Mouse (Mus musculus) liver, embryonic 14.5 days (tissue): ENCODE measurements around the gene Pea15a. TPM values are rescaled to one million over a fixed set of nuclear protein-coding genes. Genes with fewer than 3 reads are reported as not detected.

Source experiments
- ATAC-seq: fragments of 200-750 bp; cut with Nextera tagmentation; 2 replicates; pipeline ENCODE4 v1.8.0; 2017; ENCODE audit warnings: moderate number of reproducible peaks, mild to moderate bottlenecking, moderate library complexity; ENCODE audit not compliant: insufficient read depth
- DNase-seq, 3 experiments: peaks; one replicate each; pipeline ENCODE4 v3.0.0-alpha.2; 2012 to 2013; ENCODE audit warnings: low read depth in 3 of 3, low spot score in 3 of 3
- H3K27ac ChIP-seq: fragments of 300-500 bp; sonication (generic); 2 replicates; pipeline ENCODE4 v1.5.1; 2014; ENCODE audit warnings: moderate library complexity, mild to moderate bottlenecking, control low read depth, inconsistent platforms
- H3K27me3 ChIP-seq: fragments of 300-500 bp; sonication (generic); 2 replicates; pipeline ENCODE4 v1.6.1; 2014; ENCODE audit warnings: mild to moderate bottlenecking, low read length, moderate library complexity; ENCODE audit not compliant: control insufficient read depth, insufficient read depth
- H3K36me3 ChIP-seq: fragments of 300-500 bp; sonication (generic); replicated peaks from 2 replicates; pipeline ENCODE4 v1.6.1; 2014; ENCODE audit warnings: low read depth; ENCODE audit not compliant: control insufficient read depth, insufficient read depth
- H3K4me1 ChIP-seq, 2 experiments: fragments of 200-500 bp in 1 of 2; fragments of 300-500 bp in 1 of 2; sonication (generic) in 1 of 2; replicated peaks; 2 replicates each; pipeline ENCODE4 v1.6.1; 2012 to 2014; ENCODE audit warnings: antibody characterized with exemption in 1 of 2, inconsistent platforms in 1 of 2, low read length in 1 of 2; ENCODE audit not compliant: control insufficient read depth in 2 of 2, insufficient read depth in 2 of 2
- H3K4me2 ChIP-seq: fragments of 300-500 bp; sonication (generic); 2 replicates; pipeline ENCODE4 v1.6.1; 2014; ENCODE audit warnings: low read depth, mild to moderate bottlenecking, control low read depth, moderate library complexity
- H3K4me3 ChIP-seq, 2 experiments: fragments of 200-500 bp in 1 of 2; fragments of 300-500 bp in 1 of 2; sonication (generic) in 1 of 2; 2 replicates each; pipeline ENCODE4 v1.5.1; 2012 to 2014; ENCODE audit warnings: low read depth in 2 of 2, low read length in 2 of 2, mild to moderate bottlenecking in 2 of 2, control low read depth in 1 of 2, inconsistent platforms in 1 of 2, moderate library complexity in 1 of 2; ENCODE audit not compliant: insufficient read depth in 1 of 2
- H3K9ac ChIP-seq: fragments of 300-500 bp; sonication (generic); replicated peaks from 2 replicates; pipeline ENCODE4 v1.6.1; 2014; ENCODE audit warnings: mild to moderate bottlenecking, control low read depth, moderate library complexity
- H3K9me3 ChIP-seq: fragments of 300-500 bp; sonication (generic); 2 replicates; pipeline ENCODE4 v1.6.1; 2016; ENCODE audit warnings: low read length, mixed read lengths; ENCODE audit not compliant: control insufficient read depth
- CTCF ChIP-seq: IDR thresholded peaks from 2 replicates; pipeline ENCODE4 v1.5.1; 2016; ENCODE audit warnings: antibody characterized with exemption, low read depth, control low read depth
- EP300 ChIP-seq: IDR thresholded peaks from 2 replicates; pipeline ENCODE4 v1.6.1; 2016; ENCODE audit warnings: antibody characterized with exemption, low read depth
- WGBS: fragments of 180-500 bp; shearing (Covaris S2); extraction: QIAGEN DNeasy Blood & Tissue Kit; methylation state at CpG from one replicate; pipeline ENCODE4 v1.1.7; 2014; ENCODE audit not compliant: insufficient replicate concordance; 5-methylcytosine and 5-hydroxymethylcytosine counted together
- polyA plus RNA-seq, 2 experiments: library from polyadenylated mRNA; depleted of rRNA in 1 of 2; stranded (reverse) in 1 of 2; unstranded in 1 of 2; fragments of >200 nt; fragmentation: Nextera tagmentation in 1 of 2; extraction: Ambion mirVana in 1 of 2; gene quantifications; 2 replicates each; pipeline versions ENCODE4 v1.2.1 to v1.2.3; 2012 to 2014

Gene Pea15a
- polyA plus RNA-seq, 2 experiments = 11.1 to 14.4 TPM

GRCm38 (mm10) chr1:172204814-172205740 lies 1.5 kb downstream of the Pea15a start:
- Histone ChIP-seq H3K4me1 (peaks cover 2 to 15% of the 10 kb centered on the region in 2 experiments; a peak in 2 of 4 replicates), H3K9me3 (no peaks in the 10 kb centered on the region), H3K27ac (no peak overlapping the region), H3K27me3 (no peaks in the 10 kb centered on the region), H3K36me3 (peaks cover 3% of the 10 kb centered on the region; the same call in 1 of the 2 replicates), H3K9ac (no peak overlapping the region), H3K4me3 (no peak overlapping the region; a peak in 1 of 4 replicates), H3K4me2 (peak overlapping the region; percentile 63)
- WGBS = 61% methylated on average over 15 of the region's 15 CpGs
- DNase-seq = no peak
- TF ChIP-seq CTCF (no peak), EP300 (no peak)
- ATAC-seq = no peak

GRCm38 (mm10) chr1:172204033-172204813 lies 2.4 kb downstream of the Pea15a start:
- no peaks in the 10 kb centered on the region for H3K9me3 ChIP-seq
- 46% methylated on average over 9 of the region's 9 CpGs for WGBS
- H3K27me3 ChIP-seq = no peaks in the 10 kb centered on the region
- peaks cover 2 to 15% of the 10 kb centered on the region in 2 experiments; a peak in 2 of 4 replicates for H3K4me1 ChIP-seq
- TF ChIP-seq CTCF = no peak
- ATAC-seq (no peak), DNase-seq (no peak)
- no peak overlapping the region for H3K27ac ChIP-seq
- no peak overlapping the region for H3K4me3 ChIP-seq
- H3K4me2 ChIP-seq = no peak overlapping the region
- no peak overlapping the region for H3K9ac ChIP-seq
- peaks cover 6% of the 10 kb centered on the region for H3K36me3 ChIP-seq

- ATAC-seq (no peak), DNase-seq (no peak)
- Histone ChIP-seq H3K27ac (no peak overlapping the region), H3K4me3 (no peak overlapping the region), H3K36me3 (peaks cover 9% of the 10 kb centered on the region), H3K9me3 (no peaks in the 10 kb centered on the region), H3K4me2 (no peak overlapping the region), H3K27me3 (no peaks in the 10 kb centered on the region), H3K4me1 (peaks cover 2 to 15% of the 10 kb centered on the region in 2 experiments; a peak in 2 of 4 replicates), H3K9ac (no peak overlapping the region)
- WGBS = 27% methylated on average over 4 of the region's 4 CpGs
- TF ChIP-seq CTCF (no peak), EP300 (no peak)
These were observed 3.0 kb downstream of the Pea15a start for GRCm38 (mm10) chr1:172203566-172203965.

- Histone ChIP-seq H3K4me3 (no peak overlapping the region), H3K4me1 (peaks cover 2 to 15% of the 10 kb centered on the region in 2 experiments; a peak in 2 of 4 replicates), H3K36me3 (peaks cover 14% of the 10 kb centered on the region), H3K4me2 (no peak overlapping the region), H3K9ac (no peak overlapping the region), H3K27me3 (no peaks in the 10 kb centered on the region), H3K9me3 (no peaks in the 10 kb centered on the region), H3K27ac (no peak overlapping the region)
- ATAC-seq (no peak), DNase-seq (no peak)
- 52% methylated on average over 2 of the region's 2 CpGs for WGBS
- no peak for TF ChIP-seq EP300
- TF ChIP-seq CTCF = no peak
These were observed 3.6 kb downstream of the Pea15a start for GRCm38 (mm10) chr1:172202894-172203522.
